Mouse (Mus musculus) urinary bladder, postnatal 0 days (tissue): ENCODE data around the gene Cyp4v3. TPM values are rescaled to one million over a fixed set of nuclear protein-coding genes. Genes with fewer than 3 reads are reported as not detected.

Experiments
- polyA plus RNA-seq: library from polyadenylated mRNA; unstranded; fragments of >200 nt; fragmentation: Nextera tagmentation; extraction: Ambion mirVana; gene quantifications from 2 replicates; pipeline ENCODE4 v1.2.1, GENCODE M21; 2015

Cyp4v3 gene
- 3.1 and 3.2 TPM in 2 replicates for polyA plus RNA-seq

GRCm38 (mm10) chr8:45332685-45333409 lies at the start of gene Cyp4v3:
TSS of gene Cyp4v3 (minus strand) at chr8:45333216.

GRCm38 (mm10) chr8:45381963-45382347 lies 48.9 kb upstream of the Cyp4v3 start, which contains the start of gene Fam149a:
TSS of gene Fam149a (minus strand) at chr8:45382291.

GRCm38 (mm10) chr8:45308366-45308765 lies 24.6 kb downstream of the Cyp4v3 start, which contains the start of gene Gm45753:
TSS of gene Gm45753 (minus strand) at chr8:45308466.

GRCm38 (mm10) chr8:45294687-45295086 lies 38.3 kb downstream of the Cyp4v3 start, which contains the start of gene Klkb1:
TSS of gene Klkb1 (minus strand) at chr8:45294859.

GRCm38 (mm10) chr8:45261920-45262319 lies 71.1 kb downstream of the Cyp4v3 start, which contains the start of gene F11:
TSS of gene F11 (minus strand) at chr8:45262031.

Other genes with a start within 250 kb of the Cyp4v3 start
- 0.14 TPM in 1 of 2 replicates, not detected in the other for gene F11, start 71.2 kb downstream of the Cyp4v3 start, polyA plus RNA-seq
- gene Klkb1, start 38.4 kb downstream of the Cyp4v3 start, polyA plus RNA-seq = not detected in 2 replicates
- 0.10 TPM in 1 of 2 replicates, not detected in the other for gene Gm45753, start 24.8 kb downstream of the Cyp4v3 start, polyA plus RNA-seq
- gene Fam149a, start 49.1 kb upstream of the Cyp4v3 start, polyA plus RNA-seq = 13.7 and 15.8 TPM in 2 replicates
- 5.6 and 6.9 TPM in 2 replicates for gene Tlr3, start 77.9 kb upstream of the Cyp4v3 start, polyA plus RNA-seq
- 111 and 132 TPM in 2 replicates for gene Sorbs2, start 174.6 kb upstream of the Cyp4v3 start, polyA plus RNA-seq